9 mouse cellular contexts compared by ENCODE assay signal in the genomic region with DNA sequence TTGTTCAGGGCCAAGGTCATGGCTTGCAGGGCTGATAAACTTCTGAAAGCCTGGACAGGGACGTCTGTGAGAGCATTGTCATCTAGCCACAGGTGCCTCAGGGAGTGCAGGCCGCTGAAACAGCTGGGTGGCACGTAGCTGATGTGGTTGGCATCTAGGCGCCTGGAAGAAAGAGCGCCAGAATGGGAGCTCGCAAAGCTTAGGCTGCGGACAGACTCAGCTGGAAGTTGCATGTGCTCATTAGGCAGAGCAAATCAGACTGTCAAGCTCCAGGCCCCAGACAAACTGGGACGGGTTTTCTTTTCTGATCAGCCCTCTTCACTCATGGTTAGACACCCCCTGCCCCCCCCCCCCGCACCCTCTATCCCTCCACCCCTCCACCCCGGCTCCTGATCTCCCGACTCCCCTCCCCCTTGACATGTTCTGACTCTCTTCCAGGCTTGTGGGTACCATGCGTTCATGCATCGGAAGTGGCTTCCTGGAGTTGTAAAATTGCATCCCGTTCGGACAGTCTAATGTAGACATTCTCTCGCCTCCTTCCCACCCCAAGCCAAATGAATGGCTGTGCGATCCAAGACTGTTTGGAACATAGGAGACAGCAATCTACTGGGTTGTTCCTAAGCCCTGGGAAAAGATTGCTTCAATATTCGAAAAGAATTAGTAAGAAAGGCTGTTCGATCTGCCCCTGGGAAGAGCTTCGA.
DNase-seq lines count a peak whose midpoint lies in the region; ATAC-seq lines count a peak whose summit lies in the region.
"Had no signal": no experiment of that assay in that cellular context is flagged by ENCODE, and none has a peak within 500 bp of the region (broad histone marks: within the 10 kb centered on the region; RNA-seq: fewer than 3 reads in every experiment).

No protein-coding gene starts in this region.

- H3K9me3 ChIP-seq in kidney, embryonic 15.5 days (replicated peaks): no peaks in the 10 kb centered on the region
- H3K9me3 ChIP-seq in hindbrain, embryonic 12.5 days (replicated peaks): no peaks in the 10 kb centered on the region
- H3K9me3 ChIP-seq in midbrain, embryonic 11.5 days (ENCODE audit: control insufficient read depth, low read length): no peaks in the 10 kb centered on the region

- H3K9ac ChIP-seq in kidney, embryonic 15.5 days: no peak overlapping the region
- H3K9ac ChIP-seq in hindbrain, embryonic 12.5 days: no peak overlapping the region
- peak overlapping the region; percentile 36 for H3K9ac ChIP-seq in midbrain, embryonic 11.5 days (ENCODE audit: low read length)

- H3K27me3 ChIP-seq in kidney, embryonic 15.5 days: no peaks in the 10 kb centered on the region
- no peaks in the 10 kb centered on the region for H3K27me3 ChIP-seq in hindbrain, embryonic 12.5 days
- H3K27me3 ChIP-seq in midbrain, embryonic 11.5 days (ENCODE audit: control insufficient read depth, insufficient read depth, low read length): no peaks in the 10 kb centered on the region

- H3K27ac ChIP-seq in kidney, embryonic 15.5 days: no peak overlapping the region
- peak overlapping the region; percentile 44; the same call in 1 of the 2 replicates for H3K27ac ChIP-seq in hindbrain, embryonic 12.5 days
- no peak overlapping the region for H3K27ac ChIP-seq in midbrain, embryonic 11.5 days (ENCODE audit: low read depth, low read length)

- peak; percentile 49; the same call in 1 of the 2 replicates for ATAC-seq in kidney, embryonic 15.5 days (replicated peaks; ENCODE audit: low FRiP score)
- ATAC-seq in hindbrain, embryonic 12.5 days (ENCODE audit: low FRiP score): peak; percentile 75
- peak; percentile 54 for ATAC-seq in midbrain, embryonic 11.5 days (ENCODE audit: low FRiP score)
- ATAC-seq: Patski had no signal

- peak overlapping the region; percentile 19 for H3K4me3 ChIP-seq in kidney, embryonic 15.5 days (replicated peaks)
- 0 out of 2 replicates have a peak overlapping the region, but pooled peaks have one; percentile 7 for H3K4me3 ChIP-seq in hindbrain, embryonic 12.5 days
- peak overlapping the region; percentile 11; the same call in 1 of the 2 replicates for H3K4me3 ChIP-seq in midbrain, embryonic 11.5 days (ENCODE audit: low read depth, low read length)

- no peak for DNase-seq in kidney, postnatal 25 days
- peak; percentile 40 for DNase-seq in embryo, embryonic 10.5 days (ENCODE audit: low spot score)
- DNase-seq in midbrain, embryonic 11.5 days (ENCODE audit: low spot score, missing footprints): peak; percentile 92
- DNase-seq in layer of hippocampus, adult 9-11 months: no peak
- no peak for DNase-seq in layer of hippocampus, postnatal 10 days (ENCODE audit: low spot score in 2 of 2)
- DNase-seq in thymus, postnatal 25 days: no peak

- H3K36me3 ChIP-seq in kidney, embryonic 15.5 days: no peaks in the 10 kb centered on the region
- H3K36me3 ChIP-seq in hindbrain, embryonic 12.5 days: no peaks in the 10 kb centered on the region
- no peaks in the 10 kb centered on the region for H3K36me3 ChIP-seq in midbrain, embryonic 11.5 days (ENCODE audit: control insufficient read depth, insufficient read depth, low read length)

- 12% methylated on average over 20 of the region's 20 CpGs for WGBS in kidney, embryonic 15.5 days
- WGBS in hindbrain, embryonic 12.5 days: 13% methylated on average over 19 of the region's 20 CpGs
- 13% methylated on average over 19 of the region's 20 CpGs for WGBS in midbrain, embryonic 11.5 days

- peak overlapping the region; percentile 59 for H3K4me2 ChIP-seq in kidney, embryonic 15.5 days
- H3K4me2 ChIP-seq in hindbrain, embryonic 12.5 days (replicated peaks): peak overlapping the region; percentile 49
- H3K4me2 ChIP-seq in midbrain, embryonic 11.5 days: peak overlapping the region; percentile 35

- H3K4me1 ChIP-seq in kidney, embryonic 15.5 days: peaks cover 16% of the 10 kb centered on the region
- H3K4me1 ChIP-seq in hindbrain, embryonic 12.5 days: peaks cover 16% of the 10 kb centered on the region
- H3K4me1 ChIP-seq in midbrain, embryonic 11.5 days (ENCODE audit: control insufficient read depth, insufficient read depth, low read length): peaks cover 14% of the 10 kb centered on the region; the same call in 1 of the 2 replicates

Comparison
In these comparisons a context has a peak if more than half of its experiments do, and no peak if none do; other contexts are left out.
1. DNase-seq: peak in embryo, embryonic 10.5 days (single experiment) and midbrain, embryonic 11.5 days (single experiment); none in kidney, postnatal 25 days (0 of 2), layer of hippocampus, adult 9-11 months (single experiment), layer of hippocampus, postnatal 10 days (0 of 2) and thymus, postnatal 25 days (single experiment).
2. Peak in every context shown above with its lines, with median percentiles within 50 percentile points of each other: ATAC-seq, H3K4me2 ChIP-seq and H3K4me3 ChIP-seq.